Mouse (Mus musculus): ENCODE data around the gene Golga7b. TPM values are rescaled to one million over a fixed set of nuclear protein-coding genes. Genes with fewer than 3 reads are reported as not detected.

The Golga7b gene
- total RNA-seq, 1 experiment from 2014 or later: not detected

Other genes starting within 250 kb of the Golga7b start
- gene Ankrd2, start 211.6 kb upstream of the Golga7b start, total RNA-seq (2017): not detected in 3 replicates
- not detected in 3 replicates for gene Hoga1, start 202.0 kb upstream of the Golga7b start, total RNA-seq (2017)
- 0.43 to 0.67 TPM in 2 of 3 replicates, not detected in the other for gene 4933411K16Rik, start 195.3 kb upstream of the Golga7b start, total RNA-seq (2017)
- not detected in 3 replicates for gene Morn4, start 161.2 kb upstream of the Golga7b start, total RNA-seq (2017)
- 12.4 to 19.9 TPM (median 16.8 TPM) in 3 replicates for gene Pi4k2a, start 157.1 kb upstream of the Golga7b start, total RNA-seq (2017)
- gene Avpi1, start 118.5 kb upstream of the Golga7b start, total RNA-seq (2017): 3.7 to 6.4 TPM (median 4.2 TPM) in 3 replicates
- gene Marveld1, start 100.2 kb upstream of the Golga7b start, total RNA-seq (2017): 4.6 to 15.8 TPM (median 7.2 TPM) in 3 replicates
- 43.3 to 59.7 TPM (median 44.3 TPM) in 3 replicates for gene Zfyve27, start 83.6 kb upstream of the Golga7b start, total RNA-seq (2017)
- not detected in 3 replicates for gene Sfrp5, start 45.3 kb upstream of the Golga7b start, total RNA-seq (2017)
- not detected in 3 replicates for gene Crtac1, start 184.2 kb downstream of the Golga7b start, total RNA-seq (2017)

Data from monocyte, adult 5-6 weeks (primary cell).